Mouse (Mus musculus): ENCODE measurements around the gene Unc5c. TPM values are rescaled to one million over a fixed set of nuclear protein-coding genes. Genes with fewer than 3 reads are reported as not detected.

Unc5c gene
- total RNA-seq (2015; ENCODE audit: low replicate concordance) (not detected in 2 replicates), total RNA-seq (2017; ENCODE audit: low replicate concordance) (not detected in 2 replicates)

DNA sequence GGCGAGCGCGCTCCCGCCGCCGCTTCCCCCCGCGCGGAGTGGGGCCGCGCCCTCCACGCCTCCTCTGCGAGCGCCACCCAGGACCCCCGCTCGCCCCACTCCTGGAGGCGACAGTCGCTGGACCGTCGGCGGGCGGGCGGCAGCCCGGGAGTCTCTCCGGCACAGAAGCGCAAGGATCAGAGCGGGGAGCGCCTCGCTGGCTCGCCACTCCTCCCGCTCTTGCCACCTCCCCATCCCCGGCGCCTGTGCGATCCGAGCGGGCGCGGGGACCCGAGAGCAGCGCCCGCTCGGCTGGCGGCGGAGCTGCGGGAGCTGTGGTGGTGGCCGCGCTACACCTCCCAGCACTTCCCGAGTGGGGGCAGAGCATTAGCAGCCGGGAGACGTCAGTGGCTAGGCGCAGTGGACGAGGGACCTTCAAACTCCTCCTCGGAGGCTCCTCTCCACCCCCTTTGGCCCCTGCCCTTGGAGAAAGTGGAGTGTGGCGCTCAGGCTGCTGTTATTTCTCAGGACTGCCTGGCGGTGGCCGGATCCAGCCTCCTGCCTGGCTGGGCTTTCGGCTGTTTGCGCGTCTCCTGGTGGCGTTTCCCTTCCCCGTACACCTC is at the start of gene Unc5c:
TSS of gene Unc5c (plus strand) at position 113 of the 602 bp plus-strand sequence.
- peak; percentile 46; the same call in 1 of the 2 replicates for ATAC-seq (replicated peaks; ENCODE audit: low FRiP score, poor library complexity, severe bottlenecking)

DNA sequence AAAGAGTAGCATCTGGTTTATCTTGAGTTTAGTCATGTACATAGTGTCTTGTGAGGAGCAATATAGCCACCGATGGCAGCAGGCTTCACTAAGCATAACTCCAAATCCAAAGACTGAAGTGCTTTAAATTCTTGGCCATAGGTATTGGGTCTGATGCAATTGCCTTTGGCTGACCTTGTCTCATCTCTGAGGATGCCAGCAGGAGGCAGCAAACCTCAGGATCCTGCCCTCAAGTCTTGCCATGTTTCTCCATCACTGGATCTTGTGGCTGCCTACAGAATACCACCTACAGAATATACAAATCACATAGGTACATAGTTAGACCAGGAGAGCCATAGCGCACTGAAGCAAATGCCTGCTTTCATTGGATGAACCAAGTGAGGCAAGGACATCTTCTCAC is 7.5 kb upstream of the Unc5c start:
- ATAC-seq (replicated peaks; ENCODE audit: low FRiP score, poor library complexity, severe bottlenecking): no peak

DNA sequence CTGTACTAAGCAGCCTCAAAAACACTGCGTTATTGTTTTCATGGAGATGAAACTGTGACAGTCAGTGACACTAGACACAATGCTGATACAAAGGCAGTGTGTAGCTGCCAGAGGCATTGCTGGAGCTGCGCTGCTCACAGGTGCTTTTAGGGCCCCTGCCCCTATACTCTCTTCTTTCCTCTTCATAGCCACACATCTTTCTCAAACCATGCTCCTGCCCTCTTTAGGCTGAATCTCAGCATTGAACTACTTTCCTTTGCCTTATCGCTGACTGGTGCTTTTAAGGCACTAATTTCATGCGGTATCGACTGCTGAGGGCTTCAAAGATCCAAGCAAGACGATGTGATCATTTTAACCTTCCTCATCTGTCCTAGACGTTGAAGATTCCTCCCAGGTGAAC is 2.5 kb upstream of the Unc5c start:
- ATAC-seq (replicated peaks; ENCODE audit: low FRiP score, poor library complexity, severe bottlenecking): no peak

DNA sequence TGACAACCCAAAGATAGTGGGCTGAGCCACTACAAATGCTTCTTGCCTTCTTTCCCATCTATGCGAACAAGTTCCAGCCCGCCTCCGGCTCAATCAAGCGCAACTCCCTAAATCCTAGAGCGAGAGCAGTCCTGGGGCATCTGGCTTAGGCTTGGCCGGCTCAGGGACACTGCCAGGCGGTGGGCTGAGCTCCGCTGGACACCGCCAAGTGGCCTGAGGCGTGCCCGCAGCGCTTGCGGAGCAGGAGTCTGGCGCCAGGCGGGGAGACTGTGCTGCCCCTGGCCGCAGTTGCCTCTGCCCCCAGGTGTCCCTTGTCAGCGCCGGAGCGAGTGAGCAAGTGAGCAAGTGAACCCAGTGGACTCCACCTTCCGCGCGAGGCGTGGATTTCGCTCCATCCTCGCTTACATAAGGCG is 319 bp upstream of the Unc5c start:
- no peak for ATAC-seq (replicated peaks; ENCODE audit: low FRiP score, poor library complexity, severe bottlenecking)

DNA sequence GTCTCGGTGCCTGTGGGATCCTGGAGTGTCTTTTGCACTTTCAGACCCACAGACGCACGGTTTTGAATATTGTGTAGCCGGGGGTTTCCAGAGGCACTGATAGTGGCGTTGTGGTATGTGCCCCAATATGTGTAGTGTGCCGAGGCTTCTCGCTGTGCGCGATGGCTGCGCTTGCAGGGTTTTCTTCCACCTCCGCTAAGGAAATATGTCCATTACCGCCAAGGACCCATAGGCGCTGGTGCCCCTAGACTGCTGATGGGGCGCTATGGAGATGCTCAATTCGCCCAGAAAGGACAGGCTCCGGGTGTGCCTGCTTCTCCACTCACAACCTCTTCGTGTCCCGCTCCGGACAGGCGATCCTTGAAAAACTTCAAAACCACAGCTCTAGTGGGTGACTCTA is 1.0 kb downstream of the Unc5c start:
- ATAC-seq (replicated peaks; ENCODE audit: low FRiP score, poor library complexity, severe bottlenecking): no peak

DNA sequence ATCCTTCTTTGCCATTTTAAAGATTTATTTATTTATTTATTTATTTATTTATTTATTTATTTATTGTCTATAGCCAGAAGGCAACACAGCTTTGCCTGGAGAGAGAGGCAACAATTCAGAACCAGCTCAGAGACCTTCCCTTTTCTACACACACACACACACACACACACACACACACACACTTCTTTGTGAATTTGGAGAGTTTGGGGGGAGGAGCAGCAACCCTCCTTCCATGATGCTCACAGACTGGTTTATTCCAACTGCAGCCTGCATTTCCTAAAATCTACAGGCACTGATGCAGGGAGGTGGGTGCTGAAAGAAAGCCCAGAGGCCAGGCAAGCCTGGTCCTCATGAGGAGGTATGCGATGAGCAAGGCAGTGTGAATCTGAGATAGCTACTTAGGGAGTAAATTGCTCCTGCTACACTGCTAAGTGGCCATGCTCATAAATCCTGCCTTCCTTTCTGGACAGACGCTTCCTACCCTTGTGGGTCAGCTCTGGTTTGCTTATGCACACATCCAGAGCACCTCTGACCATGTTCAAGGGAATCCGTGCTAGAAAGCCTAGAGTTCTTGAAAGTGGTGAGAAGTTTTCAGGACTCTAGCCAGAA is 1.8 kb downstream of the Unc5c start:
- no peak for ATAC-seq (replicated peaks; ENCODE audit: low FRiP score, poor library complexity, severe bottlenecking)

DNA sequence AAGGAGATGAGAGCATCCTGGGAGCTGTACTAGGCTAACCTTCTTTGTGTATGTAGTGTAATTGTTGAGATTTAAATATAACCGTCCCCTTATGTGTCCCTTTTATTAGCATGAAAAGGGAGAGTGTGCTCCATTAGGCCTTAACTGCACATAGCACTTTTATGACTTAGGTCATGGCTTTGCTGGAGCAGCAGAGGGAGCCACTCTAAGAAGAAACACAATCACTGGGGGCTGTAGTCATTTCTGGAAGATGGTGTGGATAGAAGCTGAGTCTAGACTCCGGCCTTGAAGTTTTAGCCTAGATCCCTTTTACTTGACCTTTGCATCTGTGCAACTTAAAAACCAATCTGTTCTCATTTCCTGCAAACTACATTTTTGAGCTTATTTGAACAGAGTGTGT is 4.3 kb downstream of the Unc5c start:
- ATAC-seq (replicated peaks; ENCODE audit: low FRiP score, poor library complexity, severe bottlenecking): no peak

DNA sequence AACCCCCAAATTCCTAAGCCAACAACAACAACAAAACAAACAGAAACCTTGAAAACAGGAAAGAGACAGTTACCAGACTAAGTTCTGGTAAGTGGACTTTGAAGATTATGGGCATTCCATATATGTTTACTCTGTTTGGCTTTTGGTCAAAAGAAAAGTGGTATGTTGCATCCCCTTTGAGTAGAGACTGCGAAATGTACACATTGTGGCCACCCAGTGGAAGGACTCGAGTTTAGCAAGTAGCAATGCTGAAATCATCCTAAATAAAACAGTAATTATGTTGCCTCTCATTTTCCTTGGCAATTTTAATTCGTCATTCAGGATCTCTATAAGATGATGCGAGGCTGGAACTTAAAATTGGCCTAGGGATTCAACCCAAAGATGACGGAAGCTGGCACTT is 8.2 kb downstream of the Unc5c start:
- no peak for ATAC-seq (replicated peaks; ENCODE audit: low FRiP score, poor library complexity, severe bottlenecking)

DNA sequence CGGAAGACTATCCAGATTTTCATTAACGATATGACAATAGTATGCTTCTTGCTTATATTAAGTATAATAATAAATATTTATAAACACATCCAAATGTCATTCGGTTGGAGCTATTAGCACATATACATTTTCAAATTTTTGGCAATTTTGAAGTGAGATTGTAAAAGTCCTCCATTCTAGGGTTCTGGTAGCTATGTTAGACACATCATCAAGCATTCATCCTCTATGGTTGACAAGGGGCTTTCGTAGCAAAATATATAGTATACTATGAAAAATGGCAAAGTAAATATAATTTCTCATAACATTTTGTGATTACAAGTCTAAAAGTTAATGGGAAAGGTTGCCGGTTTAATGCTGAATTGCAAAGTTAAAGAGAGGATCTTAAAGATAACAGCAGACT is 10.4 kb downstream of the Unc5c start:
- no peak for ATAC-seq (replicated peaks; ENCODE audit: low FRiP score, poor library complexity, severe bottlenecking)

DNA sequence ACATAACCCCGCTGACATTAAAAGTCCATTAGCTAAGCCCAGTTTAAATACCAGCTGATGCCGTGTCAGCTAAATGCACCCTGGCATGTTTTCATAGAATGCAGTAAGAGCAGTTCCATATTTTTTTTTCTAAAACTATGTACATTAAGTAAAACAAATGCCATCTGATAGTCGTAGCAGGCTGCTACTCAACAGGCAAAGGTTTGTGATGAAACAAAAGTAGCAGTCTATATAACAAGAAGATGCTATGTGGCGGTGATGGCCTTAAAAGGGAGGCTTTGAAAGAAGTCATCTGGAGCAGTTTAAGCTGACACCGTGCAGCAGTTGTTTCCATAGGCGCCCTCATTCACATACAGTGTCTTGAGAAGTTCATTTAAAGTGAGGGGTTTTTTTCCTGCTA is 10.9 kb downstream of the Unc5c start:
- no peak for ATAC-seq (replicated peaks; ENCODE audit: low FRiP score, poor library complexity, severe bottlenecking)

DNA sequence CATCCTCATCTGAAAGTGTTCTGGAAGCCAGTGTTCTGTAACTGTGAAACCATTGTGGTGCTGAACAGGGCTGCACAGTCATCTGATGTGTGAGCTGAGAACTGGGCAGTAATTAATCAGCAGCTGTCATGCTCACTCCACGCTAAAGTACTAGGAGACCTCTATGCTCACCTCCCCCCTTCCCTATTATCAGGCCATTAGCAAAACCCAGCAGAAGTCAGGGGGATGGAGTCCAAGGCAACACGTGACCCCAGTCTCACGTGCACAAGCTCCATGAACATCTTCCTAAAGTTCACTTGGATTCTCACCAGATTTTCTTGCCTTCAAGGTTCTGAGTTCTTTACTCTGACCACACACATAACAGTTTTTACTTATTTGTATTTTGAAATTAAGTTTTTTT is 11.7 kb downstream of the Unc5c start:
- ATAC-seq (replicated peaks; ENCODE audit: low FRiP score, poor library complexity, severe bottlenecking): no peak

DNA sequence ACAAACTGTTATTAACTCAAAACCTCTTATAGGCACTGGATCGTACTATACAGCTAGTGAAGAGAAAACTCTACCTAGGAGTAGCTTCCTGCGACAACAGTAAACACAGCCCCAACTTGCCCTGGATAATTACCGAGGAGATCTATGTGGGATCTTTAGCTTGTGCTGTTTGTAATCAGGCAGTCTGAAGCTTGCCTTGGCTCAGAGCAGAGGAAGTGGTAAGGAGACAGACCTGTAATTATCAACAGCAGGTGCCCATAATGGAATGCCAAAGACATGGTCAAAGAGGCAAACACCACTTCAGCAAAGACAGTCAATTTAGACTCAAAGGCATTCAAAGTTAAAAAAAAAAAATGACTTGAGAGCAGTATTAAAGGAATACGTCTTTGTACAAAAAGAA is 17.4 kb downstream of the Unc5c start:
- no peak for ATAC-seq (replicated peaks; ENCODE audit: low FRiP score, poor library complexity, severe bottlenecking)

DNA sequence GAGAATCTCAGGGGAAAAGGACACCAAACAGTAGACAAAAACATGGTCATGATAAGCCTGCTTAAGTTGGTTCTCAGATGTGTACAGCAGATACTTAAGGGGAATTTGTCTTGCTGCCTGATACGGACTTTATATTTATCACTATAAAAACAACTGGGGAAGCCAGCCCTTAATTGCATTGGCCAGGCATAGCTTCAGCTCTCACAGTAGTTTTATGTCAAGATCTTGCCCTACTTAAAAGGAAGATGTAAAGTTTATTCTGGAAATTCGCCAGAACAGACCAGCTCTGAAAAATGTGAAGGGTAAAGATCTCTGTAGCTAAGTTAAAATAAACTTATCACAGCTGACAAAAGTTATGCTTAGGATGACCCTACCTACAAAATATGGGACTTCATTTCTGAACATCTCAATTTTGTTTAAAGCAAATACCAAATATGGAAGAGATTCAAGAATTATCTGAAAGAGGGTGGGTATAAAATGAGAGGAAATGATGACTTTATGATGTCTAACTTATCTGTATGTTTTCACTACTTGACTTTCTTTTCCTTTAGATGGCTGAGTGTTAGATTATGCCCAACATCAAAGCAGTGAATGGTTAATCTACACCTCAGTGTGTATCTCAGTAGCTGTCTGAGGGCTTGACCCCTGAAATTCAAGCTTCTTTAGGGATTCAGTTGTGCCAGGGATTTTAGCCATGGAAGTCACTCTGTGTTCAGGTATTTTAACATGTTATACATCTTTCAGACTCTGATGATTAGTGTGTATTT is 18.8 kb downstream of the Unc5c start:
- no peak for ATAC-seq (replicated peaks; ENCODE audit: low FRiP score, poor library complexity, severe bottlenecking)

DNA sequence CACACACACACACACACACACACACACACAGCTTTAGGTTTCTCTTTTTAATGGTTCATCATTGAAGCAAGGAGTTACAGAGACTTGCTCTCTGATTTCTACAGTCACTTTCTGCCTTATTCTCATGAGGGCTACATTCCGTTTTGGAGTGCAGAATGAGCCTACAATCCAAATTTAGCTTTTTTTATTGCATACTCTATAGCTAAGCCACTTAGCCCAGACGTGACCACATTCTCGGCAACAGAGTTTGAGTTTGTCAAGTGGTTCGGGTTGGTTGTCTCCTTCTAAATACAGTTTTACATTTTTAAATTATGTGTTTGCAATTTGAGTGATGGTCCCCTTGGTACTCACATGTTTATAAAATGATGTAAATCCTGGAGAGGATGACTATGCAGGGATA is 20.2 kb downstream of the Unc5c start:
- ATAC-seq (replicated peaks; ENCODE audit: low FRiP score, poor library complexity, severe bottlenecking): no peak

DNA sequence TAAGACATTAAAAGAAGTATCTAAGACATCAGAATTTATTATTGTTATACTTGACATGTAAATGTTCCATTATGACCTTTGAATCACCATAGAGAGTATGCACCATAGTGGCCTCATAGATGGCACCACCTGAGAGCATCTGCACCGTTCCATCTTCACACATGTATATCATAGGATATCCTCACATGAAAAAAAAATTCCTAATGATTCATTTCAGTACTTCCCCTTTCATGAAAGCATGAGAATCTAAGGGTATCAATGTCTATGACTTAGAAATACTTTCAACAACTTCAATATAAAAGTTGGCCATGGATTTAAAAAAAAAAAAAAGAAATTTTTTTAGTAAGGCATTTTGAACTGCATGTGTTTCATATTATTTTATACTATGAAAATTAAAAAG is 25.6 kb downstream of the Unc5c start:
- ATAC-seq (replicated peaks; ENCODE audit: low FRiP score, poor library complexity, severe bottlenecking): no peak

DNA sequence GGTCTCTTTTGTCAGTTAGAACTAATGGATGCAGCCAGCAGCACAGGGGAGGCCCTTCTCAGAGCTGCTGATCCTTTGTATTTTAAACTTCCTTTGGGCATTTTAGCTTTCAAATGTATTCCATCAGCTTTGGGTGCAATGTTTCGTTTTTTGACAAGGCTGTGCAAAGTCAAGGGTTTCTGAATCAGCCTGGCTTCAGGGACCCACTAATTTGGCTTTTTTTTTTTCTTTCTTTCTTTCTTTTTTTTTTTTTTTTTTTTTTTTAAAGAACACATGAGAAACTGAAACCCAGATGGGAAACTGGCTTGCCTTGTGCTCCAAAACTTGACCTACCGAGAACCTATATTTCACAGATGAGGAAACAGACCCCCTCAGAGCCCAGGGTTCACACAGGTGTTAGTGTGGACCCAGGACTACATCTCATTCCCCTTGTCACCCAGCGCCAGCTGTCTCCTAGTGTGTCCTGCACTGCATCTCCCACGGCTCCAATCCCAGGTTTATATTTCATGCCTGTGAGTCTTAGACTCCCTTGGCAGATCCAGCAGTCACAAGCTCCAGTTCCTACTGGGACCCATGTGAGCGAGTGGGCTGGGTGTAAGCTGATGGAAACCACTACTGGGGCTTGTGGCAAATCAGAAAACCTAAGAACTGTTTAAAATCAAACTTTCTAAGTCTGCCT is 26.4 kb downstream of the Unc5c start:
- ATAC-seq (replicated peaks; ENCODE audit: low FRiP score, poor library complexity, severe bottlenecking): no peak

DNA sequence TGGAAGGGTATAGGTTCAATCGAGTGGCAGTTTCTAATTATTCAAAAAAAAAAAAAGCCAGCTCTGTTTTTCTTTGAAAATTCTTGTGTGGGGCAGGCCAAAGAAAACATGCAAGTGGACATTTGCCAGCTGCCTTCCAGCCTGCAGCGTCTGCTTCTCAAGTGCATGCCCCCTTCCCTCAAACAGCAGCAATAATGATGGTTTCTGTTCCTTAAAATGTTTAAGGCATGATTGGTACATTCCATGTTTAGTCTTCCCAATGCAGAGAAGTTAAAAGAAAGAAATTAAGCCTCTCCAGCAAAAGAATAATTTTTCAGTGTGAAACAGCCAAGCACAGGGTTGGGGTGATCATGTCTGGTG is 26.9 kb downstream of the Unc5c start:
- ATAC-seq (replicated peaks; ENCODE audit: low FRiP score, poor library complexity, severe bottlenecking): no peak

DNA sequence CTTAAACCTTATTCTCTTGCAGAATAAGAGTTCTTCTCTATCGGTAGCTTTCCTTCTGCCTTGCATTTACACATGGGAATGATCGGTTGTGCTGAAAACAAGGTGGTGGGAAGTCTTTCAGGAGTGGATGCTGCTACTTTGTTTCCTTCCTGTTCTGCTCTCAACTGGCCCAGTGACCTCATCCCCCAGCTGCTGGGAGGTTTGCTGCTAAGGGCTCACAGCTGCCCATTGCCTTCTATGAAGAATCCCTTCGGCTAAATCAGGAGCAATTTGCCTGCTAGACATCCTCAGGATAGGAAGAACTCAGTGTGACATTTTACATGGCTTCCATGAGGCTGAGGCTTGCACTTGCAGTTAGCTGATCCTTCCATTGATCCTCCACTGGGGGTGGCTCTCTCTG is 28.0 kb downstream of the Unc5c start:
- no peak for ATAC-seq (replicated peaks; ENCODE audit: low FRiP score, poor library complexity, severe bottlenecking)

DNA sequence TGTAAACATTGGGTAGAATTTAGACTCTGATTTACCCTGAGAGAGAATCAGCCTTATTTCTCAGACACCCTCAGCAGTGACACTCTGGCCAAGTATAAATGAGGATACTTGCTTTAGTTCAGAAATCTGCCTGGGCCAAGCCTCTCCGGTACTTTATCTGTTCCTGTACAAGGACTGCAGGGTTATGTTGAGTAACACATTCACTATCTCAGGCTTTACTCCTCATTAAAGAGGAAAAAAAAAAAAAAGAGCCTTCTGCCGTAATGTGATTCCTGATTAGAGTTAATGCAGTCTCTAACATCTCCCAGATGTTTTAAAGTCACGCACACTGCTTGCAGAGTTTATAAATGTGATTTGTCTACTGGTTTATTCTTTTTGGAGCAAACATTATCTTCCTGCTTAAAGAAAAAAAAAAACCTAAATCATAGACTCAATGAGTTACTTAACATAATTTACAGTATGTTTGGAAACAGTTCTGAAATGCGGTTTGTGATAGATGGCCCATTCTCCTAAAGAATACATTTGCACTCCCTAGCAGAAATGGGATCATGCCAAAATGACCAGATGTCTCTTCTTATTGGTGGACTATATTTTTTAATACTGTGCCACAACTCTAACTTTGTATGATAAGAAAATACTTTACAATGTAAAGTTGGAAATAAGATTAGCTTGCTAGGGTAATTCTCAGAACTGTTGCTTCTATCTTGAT is 33.5 kb downstream of the Unc5c start:
- ATAC-seq (replicated peaks; ENCODE audit: low FRiP score, poor library complexity, severe bottlenecking): no peak

DNA sequence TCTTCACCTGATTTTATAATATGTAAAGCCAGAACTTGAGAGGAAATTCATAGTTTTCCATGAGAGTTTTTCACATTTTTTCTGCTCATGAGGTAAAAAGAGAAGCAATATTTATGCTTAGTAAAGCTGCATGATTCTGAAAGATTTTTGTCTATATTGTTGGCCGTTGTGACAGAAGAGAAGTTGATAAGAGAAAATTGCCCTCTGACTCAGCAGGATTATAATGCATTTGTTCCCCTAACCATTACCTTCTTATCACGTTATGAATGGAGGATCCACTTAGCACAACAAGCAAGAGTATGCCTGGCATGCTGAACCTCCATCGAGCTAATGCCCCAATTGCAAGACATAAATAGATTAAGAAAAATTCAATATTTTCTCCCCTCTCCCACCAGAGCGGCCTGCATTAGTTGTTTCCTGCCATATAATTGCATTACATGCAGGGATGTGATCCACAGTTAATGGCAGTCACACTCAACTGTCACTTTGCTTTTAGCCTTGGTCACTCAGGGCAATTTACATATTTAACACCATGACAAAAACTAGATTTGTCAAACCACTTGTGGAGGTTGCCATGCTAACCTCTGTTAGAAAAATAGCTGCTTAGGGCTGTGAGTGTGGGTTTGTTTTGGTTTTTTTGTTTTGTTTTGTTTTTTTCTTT is 37.0 kb downstream of the Unc5c start:
- no peak for ATAC-seq (replicated peaks; ENCODE audit: low FRiP score, poor library complexity, severe bottlenecking)

All from erythroid progenitor cell, adult 5-6 weeks (primary cell).